Mouse (Mus musculus): ENCODE measurements at regions not wholly inside any gene's neighbourhood (a gene's known extent, or its start where the extent isn't known, plus 50 kb on each side); places are given as distances from the start of the nearest gene placed in this dataset.
A peak's percentile ranks its signal among the peaks of the same experiment; 100 is the strongest.

DNA sequence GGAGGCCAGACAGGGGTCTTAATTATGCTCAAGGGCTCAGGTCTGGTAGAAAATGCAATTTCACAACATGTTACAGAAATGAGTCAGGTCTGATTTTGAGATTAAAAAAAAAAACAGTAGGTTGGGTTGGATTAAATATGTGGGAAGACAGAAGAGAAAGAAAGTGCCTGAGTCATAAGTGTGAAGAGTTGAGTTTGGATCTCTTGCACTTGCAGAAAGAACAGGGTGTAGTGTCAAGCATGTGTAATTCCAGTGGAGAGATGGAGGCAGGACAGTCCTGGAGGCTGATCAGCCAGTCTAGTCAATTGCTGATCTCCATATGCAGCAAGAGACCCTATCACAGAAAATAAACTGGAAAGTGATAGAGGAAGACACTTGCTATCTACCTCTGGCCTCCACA, 76.2 kb upstream of the Fam92a start:
- no peak for ATAC-seq (replicated peaks)
- no peak overlapping the region for H3K27ac ChIP-seq
- H3K27me3 ChIP-seq (replicated peaks): no peaks in the 10 kb centered on the region
- no peak overlapping the region for H3K4me2 ChIP-seq
- no peaks in the 10 kb centered on the region for H3K36me3 ChIP-seq (replicated peaks)
- H3K4me3 ChIP-seq: no peak overlapping the region
- no peak overlapping the region for H3K9ac ChIP-seq
- no peaks in the 10 kb centered on the region for H3K9me3 ChIP-seq
- no peaks in the 10 kb centered on the region for H3K4me1 ChIP-seq

GRCm38 (mm10) chr4:12246595-12246994, 74.8 kb upstream of the Fam92a start:
- no peak overlapping the region for H3K4me3 ChIP-seq
- no peak overlapping the region for H3K9ac ChIP-seq
- peaks cover 5% of the 10 kb centered on the region for H3K4me1 ChIP-seq
- no peaks in the 10 kb centered on the region for H3K27me3 ChIP-seq (replicated peaks)
- ATAC-seq (replicated peaks): no peak
- no peak overlapping the region for H3K4me2 ChIP-seq
- 86% methylated on average over 4 of the region's 4 CpGs for WGBS
- no peaks in the 10 kb centered on the region for H3K9me3 ChIP-seq
- no peaks in the 10 kb centered on the region for H3K36me3 ChIP-seq (replicated peaks)
- no peak overlapping the region for H3K27ac ChIP-seq

GRCm38 (mm10) chr4:12240941-12241571, 69.2 kb upstream of the Fam92a start:
- 2% methylated on average over 12 of the region's 12 CpGs for WGBS
- Histone ChIP-seq H3K36me3 (replicated peaks) (no peaks in the 10 kb centered on the region), H3K9ac (no peak overlapping the region), H3K4me1 (peaks cover 13% of the 10 kb centered on the region), H3K27me3 (replicated peaks) (no peaks in the 10 kb centered on the region), H3K4me2 (peak overlapping the region; percentile 45), H3K27ac (peak overlapping the region; percentile 45; the same call in 1 of the 2 replicates), H3K4me3 (peak overlapping the region; percentile 21), H3K9me3 (no peaks in the 10 kb centered on the region)
- ATAC-seq (replicated peaks): peak; percentile 80

GRCm38 (mm10) chr4:12230731-12231130, 58.9 kb upstream of the Fam92a start:
- no peaks in the 10 kb centered on the region for H3K4me1 ChIP-seq
- no peak overlapping the region for H3K9ac ChIP-seq
- H3K4me2 ChIP-seq: no peak overlapping the region
- no peak overlapping the region for H3K27ac ChIP-seq
- no peak overlapping the region for H3K4me3 ChIP-seq
- no peak for ATAC-seq (replicated peaks)
- no peaks in the 10 kb centered on the region for H3K9me3 ChIP-seq
- 77% methylated on average over 1 of the region's 1 CpGs for WGBS
- no peaks in the 10 kb centered on the region for H3K36me3 ChIP-seq (replicated peaks)
- no peaks in the 10 kb centered on the region for H3K27me3 ChIP-seq (replicated peaks)
